In the genomic region with DNA sequence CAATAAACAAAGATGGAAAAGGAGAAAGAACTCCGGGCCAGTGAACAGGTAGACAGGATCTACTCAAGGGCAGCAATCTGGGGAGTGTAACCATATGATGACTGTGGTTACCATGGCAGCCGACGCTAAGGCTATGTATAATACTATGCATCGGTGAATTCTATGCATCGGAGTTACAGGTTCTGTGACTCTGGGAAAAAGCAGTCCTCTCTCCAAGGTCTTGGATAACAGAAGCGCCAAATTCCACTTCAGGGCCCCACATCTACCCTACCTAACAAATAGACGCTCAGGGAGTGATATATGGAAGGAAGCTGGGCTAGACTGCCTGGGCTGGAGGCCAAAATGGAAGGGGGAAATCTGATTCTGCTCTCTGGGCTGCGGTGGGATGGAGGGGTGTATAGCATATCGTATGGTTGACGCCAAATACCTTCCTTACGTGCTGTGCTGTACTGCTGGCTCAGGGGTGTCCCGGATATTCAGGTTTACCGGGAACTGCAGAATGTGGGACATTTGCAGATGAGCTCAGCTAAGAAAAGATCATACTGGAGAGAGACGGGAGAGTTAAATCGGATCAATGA, we compare ENCODE assay signal across 15 mouse cellular contexts. TPM values are rescaled to one million over a fixed set of nuclear protein-coding genes. Genes with fewer than 3 reads are reported as not detected.
DNase-seq lines count a peak whose midpoint lies in the region; ATAC-seq and TF ChIP-seq lines count a peak whose summit lies in the region.
"Had no signal": no experiment of that assay in that cellular context is flagged by ENCODE, and none has a peak within 500 bp of the region (broad histone marks: within the 10 kb centered on the region; RNA-seq: fewer than 3 reads in every experiment).

No protein-coding gene starts in this region.

- peak overlapping the region; percentile 80; the same call in 1 of the 2 replicates for H3K27ac ChIP-seq in forebrain, postnatal 0 days (ENCODE audit: low read depth, low read length)
- H3K27ac ChIP-seq in forebrain, embryonic 10.5 days = no peak overlapping the region
- H3K27ac ChIP-seq in limb, embryonic 12.5 days = peak overlapping the region; percentile 50
- H3K27ac ChIP-seq in limb, embryonic 10.5 days = no peak overlapping the region
- peak overlapping the region; percentile 57; the same call in 1 of the 2 replicates for H3K27ac ChIP-seq in embryonic facial prominence, embryonic 12.5 days
- H3K27ac ChIP-seq in midbrain, embryonic 15.5 days = peak overlapping the region; percentile 22; the same call in 1 of the 2 replicates

- 44% methylated on average over 15 of the region's 15 CpGs for WGBS in forebrain, postnatal 0 days
- 68% methylated on average over 15 of the region's 15 CpGs for WGBS in forebrain, embryonic 10.5 days
- whole genome bisulfite sequencing in limb, embryonic 12.5 days = 60% methylated on average over 15 of the region's 15 CpGs
- WGBS in limb, embryonic 10.5 days = 79% methylated on average over 15 of the region's 15 CpGs
- 37% methylated on average over 15 of the region's 15 CpGs for WGBS in embryonic facial prominence, embryonic 12.5 days
- 36% methylated on average over 15 of the region's 15 CpGs for WGBS in midbrain, embryonic 15.5 days

- TF ChIP-seq CTCF in forebrain, postnatal 0 days (IDR thresholded peaks at IDR 0.05; ENCODE audit: low read depth) = no peak

- H3K36me3 ChIP-seq in forebrain, postnatal 0 days (ENCODE audit: insufficient read depth) = no peaks in the 10 kb centered on the region
- no peaks in the 10 kb centered on the region for H3K36me3 ChIP-seq in forebrain, embryonic 10.5 days (replicated peaks)
- no peaks in the 10 kb centered on the region for H3K36me3 ChIP-seq in limb, embryonic 12.5 days
- H3K36me3 ChIP-seq in limb, embryonic 10.5 days = no peaks in the 10 kb centered on the region
- H3K36me3 ChIP-seq in embryonic facial prominence, embryonic 12.5 days = no peaks in the 10 kb centered on the region
- H3K36me3 ChIP-seq in midbrain, embryonic 15.5 days (replicated peaks) = no peaks in the 10 kb centered on the region
- H3K36me3 ChIP-seq: G1E had no signal

- ATAC-seq in forebrain, postnatal 0 days = no peak
- peak; percentile 79; the same call in 1 of the 2 replicates for ATAC-seq in limb, embryonic 12.5 days (ENCODE audit: insufficient number of reproducible peaks, insufficient read depth, low FRiP score, low TSS enrichment, low read depth)
- peak; percentile 70 for ATAC-seq in embryonic facial prominence, embryonic 12.5 days (ENCODE audit: insufficient number of reproducible peaks, insufficient read depth, low FRiP score, low TSS enrichment)
- peak; percentile 61; the same call in 1 of the 2 replicates for ATAC-seq in midbrain, embryonic 15.5 days (replicated peaks)
- ATAC-seq: liver, postnatal 0 days had no signal

- DNase-seq in forebrain, postnatal 0 days = peak; percentile 48
- no peak for DNase-seq in forebrain, embryonic 10.5 days (ENCODE audit: extremely low spot score, low spot score)
- no peak for DNase-seq in limb, embryonic 10.5 days (ENCODE audit: low spot score)
- DNase-seq in thymus, postnatal 36 days = no peak
- DNase-seq in yolk sac, embryonic 10.5 days (ENCODE audit: low spot score) = no peak
- DNase-seq: cerebellum, postnatal 14 days; gastrocnemius, postnatal 36 days; heart, postnatal 36 days; liver, postnatal 0 days; right cerebral cortex, adult 18-20 months had no signal

- H3K4me2 ChIP-seq in forebrain, postnatal 0 days (ENCODE audit: low read depth) = no peak overlapping the region
- H3K4me2 ChIP-seq in limb, embryonic 12.5 days = peak overlapping the region; percentile 26
- peak overlapping the region; percentile 13; the same call in 1 of the 2 replicates for H3K4me2 ChIP-seq in embryonic facial prominence, embryonic 12.5 days (replicated peaks)
- H3K4me2 ChIP-seq in midbrain, embryonic 15.5 days = no peak overlapping the region

- no peak overlapping the region for H3K4me3 ChIP-seq in forebrain, postnatal 0 days (ENCODE audit: low read depth, low read length)
- no peak overlapping the region for H3K4me3 ChIP-seq in forebrain, embryonic 10.5 days
- H3K4me3 ChIP-seq in limb, embryonic 12.5 days (replicated peaks) = no peak overlapping the region
- no peak overlapping the region for H3K4me3 ChIP-seq in limb, embryonic 10.5 days
- no peak overlapping the region for H3K4me3 ChIP-seq in embryonic facial prominence, embryonic 12.5 days
- H3K4me3 ChIP-seq in midbrain, embryonic 15.5 days = no peak overlapping the region
- H3K4me3 ChIP-seq: erythroblast, embryonic 14.5 days had no signal

- peaks cover 25% of the 10 kb centered on the region for H3K4me1 ChIP-seq in forebrain, postnatal 0 days (ENCODE audit: insufficient read depth)
- H3K4me1 ChIP-seq in forebrain, embryonic 10.5 days = peaks cover 47% of the 10 kb centered on the region
- peaks cover 14% of the 10 kb centered on the region for H3K4me1 ChIP-seq in limb, embryonic 12.5 days (replicated peaks)
- peaks cover 15% of the 10 kb centered on the region; the same call in 1 of the 2 replicates for H3K4me1 ChIP-seq in limb, embryonic 10.5 days
- peaks cover 11% of the 10 kb centered on the region; the same call in 1 of the 2 replicates for H3K4me1 ChIP-seq in embryonic facial prominence, embryonic 12.5 days
- peaks cover 44% of the 10 kb centered on the region for H3K4me1 ChIP-seq in midbrain, embryonic 15.5 days

- H3K27me3 ChIP-seq in forebrain, postnatal 0 days (ENCODE audit: insufficient read depth, low read length) = no peaks in the 10 kb centered on the region
- H3K27me3 ChIP-seq in forebrain, embryonic 10.5 days (ENCODE audit: poor library complexity, severe bottlenecking) = peaks cover 52% of the 10 kb centered on the region
- H3K27me3 ChIP-seq in limb, embryonic 12.5 days = no peaks in the 10 kb centered on the region
- H3K27me3 ChIP-seq in limb, embryonic 10.5 days (ENCODE audit: low read depth, poor library complexity, severe bottlenecking) = no peaks in the 10 kb centered on the region
- no peaks in the 10 kb centered on the region for H3K27me3 ChIP-seq in embryonic facial prominence, embryonic 12.5 days
- no peaks in the 10 kb centered on the region for H3K27me3 ChIP-seq in midbrain, embryonic 15.5 days (replicated peaks)

- H3K9ac ChIP-seq in forebrain, postnatal 0 days = no peak overlapping the region
- H3K9ac ChIP-seq in limb, embryonic 12.5 days (replicated peaks) = no peak overlapping the region
- H3K9ac ChIP-seq in embryonic facial prominence, embryonic 12.5 days = no peak overlapping the region
- no peak overlapping the region for H3K9ac ChIP-seq in midbrain, embryonic 15.5 days
- H3K9ac ChIP-seq: liver, postnatal 0 days had no signal

- H3K9me3 ChIP-seq in forebrain, postnatal 0 days (ENCODE audit: low read length) = no peaks in the 10 kb centered on the region
- H3K9me3 ChIP-seq in forebrain, embryonic 10.5 days = no peaks in the 10 kb centered on the region
- H3K9me3 ChIP-seq in limb, embryonic 12.5 days = no peaks in the 10 kb centered on the region
- no peaks in the 10 kb centered on the region for H3K9me3 ChIP-seq in limb, embryonic 10.5 days (replicated peaks)
- no peaks in the 10 kb centered on the region for H3K9me3 ChIP-seq in embryonic facial prominence, embryonic 12.5 days
- no peaks in the 10 kb centered on the region for H3K9me3 ChIP-seq in midbrain, embryonic 15.5 days

RNA-seq across cellular contexts. Expression of a gene that starts 37.3 kb away (rescaled TPM):
- 76.1 and 86.1 TPM in 2 replicates for total RNA-seq in forebrain, postnatal 0 days (2014; rRNA removed)
- 44.0 and 60.6 TPM in 2 replicates for polyA plus RNA-seq in forebrain, postnatal 0 days (2015; fragmentation: Nextera tagmentation; extraction: Ambion mirVana)
- 2.2 and 2.3 TPM in 2 replicates for polyA plus RNA-seq in forebrain, embryonic 10.5 days (2016; fragmentation: Nextera tagmentation; extraction: Ambion mirVana)
- polyA plus RNA-seq in limb, embryonic 12.5 days (2016; fragmentation: Nextera tagmentation; extraction: Ambion mirVana) = 2.4 and 2.9 TPM in 2 replicates
- 0.60 and 0.66 TPM in 2 replicates for polyA plus RNA-seq in limb, embryonic 10.5 days (2016; fragmentation: Nextera tagmentation; extraction: Ambion mirVana)
- 1.9 and 2.8 TPM in 2 replicates for polyA plus RNA-seq in embryonic facial prominence, embryonic 12.5 days (2016; fragmentation: Nextera tagmentation; extraction: Ambion mirVana)
- 33.1 and 39.8 TPM in 2 replicates for polyA plus RNA-seq in midbrain, embryonic 15.5 days (2015; fragmentation: Nextera tagmentation; extraction: Ambion mirVana)
- polyA plus RNA-seq: erythroblast, embryonic 14.5 days; G1E had no signal

Comparison
In these comparisons a context has a peak if more than half of its experiments do, and no peak if none do; other contexts are left out.
1. H3K27ac ChIP-seq: peak in forebrain, postnatal 0 days (single experiment), limb, embryonic 12.5 days (single experiment), embryonic facial prominence, embryonic 12.5 days (single experiment) and midbrain, embryonic 15.5 days (single experiment); none in forebrain, embryonic 10.5 days (single experiment) and limb, embryonic 10.5 days (single experiment).
2. H3K4me2 ChIP-seq: peak in limb, embryonic 12.5 days (single experiment) and embryonic facial prominence, embryonic 12.5 days (single experiment); none in forebrain, postnatal 0 days (single experiment) and midbrain, embryonic 15.5 days (single experiment).